Mouse (Mus musculus) heart, embryonic 14.5 days (tissue): Measurements from ENCODE around the gene Sart1. TPM values are rescaled to one million over a fixed set of nuclear protein-coding genes. Genes with fewer than 3 reads are reported as not detected.
A peak's percentile ranks its signal among the peaks of the same experiment; 100 is the strongest.

Experiments
- ATAC-seq: fragments of 200-750 bp; cut with Nextera tagmentation; 2 replicates; pipeline ENCODE4 v1.8.0; 2017; ENCODE audit warnings: low read depth, moderate TSS enrichment; ENCODE audit not compliant: insufficient number of reproducible peaks, insufficient read depth, low FRiP score
- H3K27ac ChIP-seq, 2 experiments: fragments of 200-500 bp in 1 of 2; fragments of 300-500 bp in 1 of 2; sonication (generic) in 1 of 2; replicated peaks in 1 of 2; 2 replicates each; pipeline ENCODE4 v1.5.1; 2012 to 2014; ENCODE audit warnings: low read depth in 2 of 2, low read length in 2 of 2, control low read depth in 1 of 2, mild to moderate bottlenecking in 1 of 2, mixed read lengths in 1 of 2; ENCODE audit not compliant: control insufficient read depth in 1 of 2, insufficient read depth in 1 of 2
- H3K27me3 ChIP-seq: fragments of 300-500 bp; sonication (generic); 2 replicates; pipeline ENCODE4 v1.6.1; 2014; ENCODE audit warnings: mild to moderate bottlenecking, low read length, control low read depth; ENCODE audit not compliant: control insufficient read depth, insufficient read depth
- H3K36me3 ChIP-seq: fragments of 300-500 bp; sonication (generic); 2 replicates; pipeline ENCODE4 v1.6.1; 2014; ENCODE audit warnings: mild to moderate bottlenecking, control low read depth, low read length, mixed read lengths; ENCODE audit not compliant: control insufficient read depth, insufficient read depth
- H3K4me1 ChIP-seq, 2 experiments: fragments of 200-500 bp in 1 of 2; fragments of 300-500 bp in 1 of 2; sonication (generic) in 1 of 2; 2 replicates each; pipeline ENCODE4 v1.6.1; 2012 to 2014; ENCODE audit warnings: low read length in 2 of 2, control low read depth in 1 of 2, mixed read lengths in 1 of 2; ENCODE audit not compliant: control insufficient read depth in 2 of 2, insufficient read depth in 2 of 2
- H3K4me2 ChIP-seq: fragments of 300-500 bp; sonication (generic); 2 replicates; pipeline ENCODE4 v1.6.1; 2014; ENCODE audit warnings: mild to moderate bottlenecking, low read length
- H3K4me3 ChIP-seq, 2 experiments: fragments of 200-500 bp in 1 of 2; fragments of 300-500 bp in 1 of 2; sonication (generic) in 1 of 2; 2 replicates each; pipeline ENCODE4 v1.5.1; 2012 to 2014; ENCODE audit warnings: low read length in 2 of 2, mild to moderate bottlenecking in 2 of 2, control low read depth in 1 of 2, low read depth in 1 of 2, moderate library complexity in 1 of 2; ENCODE audit not compliant: control insufficient read depth in 1 of 2, insufficient read depth in 1 of 2
- H3K9ac ChIP-seq: fragments of 300-500 bp; sonication (generic); 2 replicates; pipeline ENCODE4 v1.6.1; 2014; ENCODE audit warnings: mild to moderate bottlenecking, low read length
- H3K9me3 ChIP-seq: fragments of 300-500 bp; sonication (generic); 2 replicates; pipeline ENCODE4 v1.6.1; 2016; ENCODE audit warnings: low read length, control low read depth; ENCODE audit not compliant: control insufficient read depth
- WGBS: fragments of 180-500 bp; shearing (Covaris S2); extraction: QIAGEN DNeasy Blood & Tissue Kit; methylation state at CpG from one replicate; pipeline ENCODE4 v1.1.7; 2014; 5-methylcytosine and 5-hydroxymethylcytosine counted together
- polyA plus RNA-seq: library from polyadenylated mRNA; unstranded; fragments of >200 nt; fragmentation: Nextera tagmentation; extraction: Ambion mirVana; gene quantifications from 2 replicates; pipeline ENCODE4 v1.2.1, GENCODE M21; 2014

The Sart1 gene
- polyA plus RNA-seq, 1 experiment from 2014 or later, result 39.5 TPM

DNA sequence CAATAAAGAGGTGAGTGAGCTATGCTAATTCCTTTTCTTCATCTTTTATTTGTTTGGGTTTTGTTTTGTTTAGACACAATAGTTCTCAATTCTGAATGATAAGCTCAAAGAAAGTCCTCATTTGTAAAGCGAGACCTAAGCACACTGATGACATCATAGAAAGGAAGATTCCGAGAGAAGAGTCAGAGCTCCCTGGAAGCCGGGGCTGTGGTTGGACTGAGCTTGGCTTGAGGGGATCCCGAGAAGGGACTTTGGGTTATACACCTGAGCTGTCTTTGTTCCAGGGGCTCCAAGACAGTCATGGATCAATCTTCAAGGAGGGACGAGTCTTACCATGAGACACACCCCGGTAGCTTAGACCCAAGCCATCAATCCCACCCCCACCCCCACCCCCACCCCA is 53.1 kb downstream of the Sart1 start, which contains the start of gene Catsper1:
Gene Catsper1, plus strand, starts transcription at position 301 of the 400 bp plus-strand sequence.
- H3K27me3 ChIP-seq, result no peaks in the 10 kb centered on the region
- H3K36me3 ChIP-seq, result no peaks in the 10 kb centered on the region
- peaks cover 6 to 7% of the 10 kb centered on the region in 2 experiments; a peak in 3 of 4 replicates for H3K4me1 ChIP-seq
- H3K4me2 ChIP-seq, result no peak within 1 kb of the TSS
- peak within 1 kb of the TSS; percentile 40 to 52; a peak in 3 of 4 replicates for H3K27ac ChIP-seq
- no peak within 1 kb of the TSS for H3K9ac ChIP-seq
- no peak within 1 kb of the TSS for H3K4me3 ChIP-seq
- WGBS, result 90% methylated on average over 6 of the region's 6 CpGs
- no peak for ATAC-seq
- no peaks in the 10 kb centered on the region for H3K9me3 ChIP-seq

DNA sequence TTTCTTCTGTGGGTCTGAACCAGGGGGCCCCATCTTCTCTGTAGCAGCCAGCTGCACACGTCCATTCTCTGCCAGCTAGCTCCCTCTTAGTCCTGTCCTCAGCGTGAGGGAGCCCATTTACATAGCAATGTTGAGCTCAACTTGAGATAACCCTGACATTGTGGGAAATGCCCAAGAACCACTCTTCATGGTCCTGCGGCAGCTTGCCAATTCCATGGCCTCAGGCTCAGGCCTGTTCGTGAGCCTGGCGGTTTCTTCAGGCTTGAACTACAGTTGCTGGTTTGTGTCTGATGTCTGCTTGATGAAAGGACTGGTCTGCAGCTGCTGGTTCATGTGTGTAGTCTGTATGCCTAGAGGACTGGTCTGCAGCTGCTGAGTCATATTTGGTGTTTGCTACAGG is 53.8 kb downstream of the Sart1 start:
- H3K36me3 ChIP-seq, result no peaks in the 10 kb centered on the region
- no peaks in the 10 kb centered on the region for H3K9me3 ChIP-seq
- WGBS, result 31% methylated on average over 5 of the region's 5 CpGs
- no peak overlapping the region for H3K9ac ChIP-seq
- no peaks in the 10 kb centered on the region for H3K27me3 ChIP-seq
- ATAC-seq, result peak; percentile 42; the same call in 1 of the 2 replicates
- no peak overlapping the region for H3K4me2 ChIP-seq
- no peak overlapping the region for H3K4me3 ChIP-seq
- peak overlapping the region; percentile 40 to 52; a peak in 3 of 4 replicates for H3K27ac ChIP-seq
- H3K4me1 ChIP-seq, result peaks cover 6 to 7% of the 10 kb centered on the region in 2 experiments; a peak in 3 of 4 replicates

DNA sequence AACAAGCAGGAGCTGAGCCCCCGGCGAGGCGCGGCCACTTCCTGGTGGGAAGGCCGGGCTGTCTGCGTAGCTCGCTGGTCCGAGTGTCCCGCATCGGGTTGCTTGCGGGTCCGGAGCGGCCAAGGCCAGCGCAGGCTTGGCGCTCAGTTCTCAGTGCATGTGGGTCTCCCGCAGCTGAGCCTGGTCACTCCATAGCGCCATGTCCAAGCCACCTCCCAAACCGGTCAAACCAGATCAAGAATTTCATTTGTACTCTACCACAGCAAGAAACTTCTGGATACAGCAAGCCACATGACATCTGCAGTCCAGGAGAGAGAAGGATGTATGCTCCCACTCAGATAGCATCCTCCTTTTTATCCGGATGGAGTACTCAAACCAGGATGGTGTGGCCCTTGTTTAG is 60.5 kb downstream of the Sart1 start:
- no peaks in the 10 kb centered on the region for H3K27me3 ChIP-seq
- no peaks in the 10 kb centered on the region for H3K9me3 ChIP-seq
- H3K4me1 ChIP-seq, result no peaks in the 10 kb centered on the region
- WGBS, result 69% methylated on average over 19 of the region's 19 CpGs
- H3K36me3 ChIP-seq, result no peaks in the 10 kb centered on the region
- H3K4me3 ChIP-seq, result no peak overlapping the region
- no peak overlapping the region for H3K27ac ChIP-seq
- no peak for ATAC-seq
- no peak overlapping the region for H3K9ac ChIP-seq
- no peak overlapping the region for H3K4me2 ChIP-seq

Other genes with a start within 250 kb of the Sart1 start
- gene Pacs1, start 115.6 kb downstream of the Sart1 start, polyA plus RNA-seq, result 20.9 TPM in 2 replicates
- 201 and 208 TPM in 2 replicates for gene Sf3b2, start 93.2 kb downstream of the Sart1 start, polyA plus RNA-seq
- 6.4 and 6.7 TPM in 2 replicates for gene Gal3st3, start 90.4 kb downstream of the Sart1 start, polyA plus RNA-seq
- gene Catsper1, start 53.0 kb downstream of the Sart1 start, polyA plus RNA-seq, result not detected in 2 replicates
- gene Cst6, start 39.1 kb downstream of the Sart1 start, polyA plus RNA-seq, result 0.92 and 0.95 TPM in 2 replicates
- 37.4 and 42.1 TPM in 2 replicates for gene Eif1ad, start 22.0 kb downstream of the Sart1 start, polyA plus RNA-seq
- gene Banf1, start 21.5 kb downstream of the Sart1 start, polyA plus RNA-seq, result 453 and 486 TPM in 2 replicates
- gene Tsga10ip, start 13.8 kb upstream of the Sart1 start, polyA plus RNA-seq, result 1.6 and 3.0 TPM in 2 replicates
- gene Drap1, start 36.3 kb upstream of the Sart1 start, polyA plus RNA-seq, result 154 and 178 TPM in 2 replicates
- 23.7 and 35.0 TPM in 2 replicates for gene AI837181, start 36.4 kb upstream of the Sart1 start, polyA plus RNA-seq
- gene Fosl1, start 58.8 kb upstream of the Sart1 start, polyA plus RNA-seq, result not detected in 2 replicates
- 9.0 and 10.4 TPM in 2 replicates for gene Ccdc85b, start 69.2 kb upstream of the Sart1 start, polyA plus RNA-seq
- 101 and 120 TPM in 2 replicates for gene Fibp, start 71.9 kb upstream of the Sart1 start, polyA plus RNA-seq
- gene Ctsw, start 79.8 kb upstream of the Sart1 start, polyA plus RNA-seq, result 0.84 and 1.4 TPM in 2 replicates
- 60.8 and 68.9 TPM in 2 replicates for gene Efemp2, start 85.3 kb upstream of the Sart1 start, polyA plus RNA-seq
- 36.6 and 37.5 TPM in 2 replicates for gene Mus81, start 99.7 kb upstream of the Sart1 start, polyA plus RNA-seq
- 1,876 and 1,886 TPM in 2 replicates for gene Cfl1, start 101.8 kb upstream of the Sart1 start, polyA plus RNA-seq
- 0.20 TPM in 2 replicates for gene 1700020D05Rik, start 115.1 kb upstream of the Sart1 start, polyA plus RNA-seq
- gene Snx32, start 121.8 kb upstream of the Sart1 start, polyA plus RNA-seq, result 16.5 and 17.9 TPM in 2 replicates
- gene Ovol1, start 171.9 kb upstream of the Sart1 start, polyA plus RNA-seq, result 0.09 TPM in 1 of 2 replicates, not detected in the other
- 2.5 and 3.0 TPM in 2 replicates for gene Ap5b1, start 179.3 kb upstream of the Sart1 start, polyA plus RNA-seq
- 68.8 and 78.5 TPM in 2 replicates for gene Rnaseh2c, start 213.2 kb upstream of the Sart1 start, polyA plus RNA-seq
- gene Kat5, start 221.5 kb upstream of the Sart1 start, polyA plus RNA-seq, result 19.7 and 20.0 TPM in 2 replicates
- gene Rela, start 248.8 kb upstream of the Sart1 start, polyA plus RNA-seq, result 35.1 and 36.9 TPM in 2 replicates